Mouse (Mus musculus) megakaryocyte, embryonic 14.5 days (primary cell): Measurements from ENCODE around the gene 4930444G20Rik. TPM values are rescaled to one million over a fixed set of nuclear protein-coding genes. Genes with fewer than 3 reads are reported as not detected.
"Not testable (repeated sequence)": the region's sequence is repeated elsewhere in the genome, so short reads cannot be mapped to it uniquely, and the experiment has no call there.

Source experiments
- H3K27me3 ChIP-seq: replicated peaks from 2 replicates; pipeline ENCODE3; 2012; ENCODE audit warnings: inconsistent platforms
- H3K36me3 ChIP-seq: replicated peaks from 2 replicates; pipeline ENCODE3; 2012; ENCODE audit warnings: low read length, inconsistent platforms, mixed read lengths
- H3K4me1 ChIP-seq: 2 replicates; pipeline ENCODE4 v1.6.1; 2012; ENCODE audit warnings: inconsistent platforms
- H3K4me3 ChIP-seq: replicated peaks from 2 replicates; pipeline ENCODE3; 2012; ENCODE audit warnings: moderate library complexity, mild to moderate bottlenecking, inconsistent platforms
- H3K9me3 ChIP-seq: 2 replicates; pipeline ENCODE4 v1.6.1; 2012; ENCODE audit warnings: inconsistent platforms
- FLI1 ChIP-seq: IDR thresholded peaks from 2 replicates; pipeline ENCODE4 v1.6.1; 2012; ENCODE audit warnings: low read length, inconsistent platforms, mixed read lengths
- GATA1 ChIP-seq: IDR thresholded peaks from 3 replicates; pipeline ENCODE4 v1.6.1; 2012; ENCODE audit warnings: mixed read lengths, low read length, inconsistent platforms, borderline replicate concordance
- polyA plus RNA-seq: library from polyadenylated mRNA; stranded (reverse); fragments of >175 nt; gene quantifications from 2 replicates; pipeline ENCODE4 v1.2.3, GENCODE M21; 2012; ENCODE audit warnings: low replicate concordance; ENCODE audit not compliant: insufficient read depth

Gene 4930444G20Rik
- 0.96 TPM in 1 of 2 replicates, not detected in the other for polyA plus RNA-seq

- H3K4me3 ChIP-seq, H3K9me3 ChIP-seq, H3K27me3 ChIP-seq, H3K36me3 ChIP-seq, H3K4me1 ChIP-seq: not testable (repeated sequence)
Measured at GRCm38 (mm10) chr10:22067979-22068378, at the start of gene 4930444G20Rik. Gene 4930444G20Rik, minus strand, starts transcription at chr10:22068079.

GRCm38 (mm10) chr10:22074531-22074930 is 6.7 kb upstream of the 4930444G20Rik start:
- H3K9me3 ChIP-seq, result peaks cover 4% of the 10 kb centered on the region; the same call in 1 of the 2 replicates
- TF ChIP-seq FLI1, result no peak
- no peak for TF ChIP-seq GATA1
- no peaks in the 10 kb centered on the region for H3K4me1 ChIP-seq
- no peaks in the 10 kb centered on the region for H3K27me3 ChIP-seq
- H3K4me3 ChIP-seq, result no peak overlapping the region
- H3K36me3 ChIP-seq, result no peaks in the 10 kb centered on the region

- Histone ChIP-seq H3K36me3 (no peaks in the 10 kb centered on the region), H3K9me3 (peaks cover 4% of the 10 kb centered on the region; the same call in 1 of the 2 replicates), H3K4me1 (no peaks in the 10 kb centered on the region), H3K27me3 (no peaks in the 10 kb centered on the region), H3K4me3 (no peak overlapping the region)
- TF ChIP-seq FLI1 (no peak), GATA1 (no peak)
Measured at GRCm38 (mm10) chr10:22072739-22073138, 4.9 kb upstream of the 4930444G20Rik start.

GRCm38 (mm10) chr10:22070576-22070975 is 2.7 kb upstream of the 4930444G20Rik start:
- Histone ChIP-seq H3K9me3 (peaks cover 4% of the 10 kb centered on the region; the same call in 1 of the 2 replicates), H3K4me3 (no peak overlapping the region), H3K4me1 (no peaks in the 10 kb centered on the region), H3K36me3 (no peaks in the 10 kb centered on the region), H3K27me3 (no peaks in the 10 kb centered on the region)
- TF ChIP-seq GATA1, result no peak
- TF ChIP-seq FLI1, result no peak

GRCm38 (mm10) chr10:22070168-22070567 is 2.3 kb upstream of the 4930444G20Rik start:
- Histone ChIP-seq H3K4me3 (no peak overlapping the region), H3K4me1 (no peaks in the 10 kb centered on the region), H3K9me3 (peaks cover 4% of the 10 kb centered on the region; the same call in 1 of the 2 replicates), H3K36me3 (no peaks in the 10 kb centered on the region), H3K27me3 (no peaks in the 10 kb centered on the region)
- TF ChIP-seq FLI1, result no peak
- no peak for TF ChIP-seq GATA1

- H3K36me3 ChIP-seq, result no peaks in the 10 kb centered on the region
- no peaks in the 10 kb centered on the region for H3K4me1 ChIP-seq
- peaks cover 7% of the 10 kb centered on the region for H3K27me3 ChIP-seq
- H3K9me3 ChIP-seq, result no peaks in the 10 kb centered on the region
- no peak overlapping the region for H3K4me3 ChIP-seq
- TF ChIP-seq GATA1 (no peak), FLI1 (no peak)
Measured at GRCm38 (mm10) chr10:22059415-22059814, 8.5 kb downstream of the 4930444G20Rik start.

GRCm38 (mm10) chr10:22059026-22059325 is 8.9 kb downstream of the 4930444G20Rik start:
- Histone ChIP-seq H3K27me3 (peaks cover 7% of the 10 kb centered on the region), H3K4me3 (peak overlapping the region; percentile 88), H3K36me3 (no peaks in the 10 kb centered on the region), H3K4me1 (no peaks in the 10 kb centered on the region), H3K9me3 (no peaks in the 10 kb centered on the region)
- TF ChIP-seq GATA1 (no peak), FLI1 (no peak)

- TF ChIP-seq GATA1 (no peak), FLI1 (no peak)
- H3K4me3 ChIP-seq, result peak overlapping the region; percentile 88
- no peaks in the 10 kb centered on the region for H3K4me1 ChIP-seq
- H3K27me3 ChIP-seq, result peaks cover 7% of the 10 kb centered on the region
- H3K36me3 ChIP-seq, result no peaks in the 10 kb centered on the region
- no peaks in the 10 kb centered on the region for H3K9me3 ChIP-seq
Measured at GRCm38 (mm10) chr10:22058218-22059025, 9.5 kb downstream of the 4930444G20Rik start.

GRCm38 (mm10) chr10:22055308-22055707 is 12.6 kb downstream of the 4930444G20Rik start:
- no peaks in the 10 kb centered on the region for H3K36me3 ChIP-seq
- peaks cover 7% of the 10 kb centered on the region for H3K27me3 ChIP-seq
- no peak for TF ChIP-seq FLI1
- H3K9me3 ChIP-seq, result no peaks in the 10 kb centered on the region
- no peak overlapping the region for H3K4me3 ChIP-seq
- no peaks in the 10 kb centered on the region for H3K4me1 ChIP-seq

GRCm38 (mm10) chr10:22036256-22036655 is 31.6 kb downstream of the 4930444G20Rik start:
- not testable (repeated sequence) for H3K36me3 ChIP-seq, H3K9me3 ChIP-seq, H3K4me1 ChIP-seq, H3K27me3 ChIP-seq, H3K4me3 ChIP-seq

- no peaks in the 10 kb centered on the region for H3K36me3 ChIP-seq
- no peaks in the 10 kb centered on the region for H3K9me3 ChIP-seq
- H3K4me3 ChIP-seq, result no peak overlapping the region
- TF ChIP-seq GATA1 (no peak), FLI1 (no peak)
- no peaks in the 10 kb centered on the region for H3K27me3 ChIP-seq
- H3K4me1 ChIP-seq, result no peaks in the 10 kb centered on the region
Measured at GRCm38 (mm10) chr10:22034303-22034702, 33.6 kb downstream of the 4930444G20Rik start.
